Mouse (Mus musculus) adipocyte (in vitro differentiated cells): ENCODE measurements at regions not wholly inside any gene's neighbourhood (a gene's known extent, or its start where the extent isn't known, plus 50 kb on each side); places are given as distances from the start of the nearest gene placed in this dataset.
"Not testable (repeated sequence)": the region's sequence is repeated elsewhere in the genome, so short reads cannot be mapped to it uniquely, and the experiment has no call there.

Source experiments
- DNase-seq: peaks from one replicate; pipeline ENCODE4 v3.0.0-alpha.2; 2016; ENCODE audit warnings: low spot score

DNA sequence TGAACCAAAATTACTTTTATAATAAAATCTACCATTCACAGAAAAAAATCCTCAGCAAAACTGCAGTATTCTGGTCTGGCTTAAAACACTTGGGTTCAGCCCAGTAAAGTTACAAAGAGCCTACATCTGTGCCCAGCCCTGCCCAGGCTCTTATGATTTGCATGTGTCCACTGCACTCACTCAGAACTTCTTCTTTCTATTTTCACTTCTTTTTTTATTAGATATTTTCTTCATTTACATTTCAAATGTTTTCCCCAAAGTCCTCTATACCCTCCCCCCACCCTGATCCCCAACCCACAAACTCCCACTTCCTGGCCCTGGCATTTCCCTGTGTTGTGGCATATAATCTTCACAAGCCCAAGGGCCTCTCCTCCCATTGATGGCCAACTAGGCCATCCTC is 1442.4 kb upstream of the Tacstd2 start:
- no peak for DNase-seq

DNA sequence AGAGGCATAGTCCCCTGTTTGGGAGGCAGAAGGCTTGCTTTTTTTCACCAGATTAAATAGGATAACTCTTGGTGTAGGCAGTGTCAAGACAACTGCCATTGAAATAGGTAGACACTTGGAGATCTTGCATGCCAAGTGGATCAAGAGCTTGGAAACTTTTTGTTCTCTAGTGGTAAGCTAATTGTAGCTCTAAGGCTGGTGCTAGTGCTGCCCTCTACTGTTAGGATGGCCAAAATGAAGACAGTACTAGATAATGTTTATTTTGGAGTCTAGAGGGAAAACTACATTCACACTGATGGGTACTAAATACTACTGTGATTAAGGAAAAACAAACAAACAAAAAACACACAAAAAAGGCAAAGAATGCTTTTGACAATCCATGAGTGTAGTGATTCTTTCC is 1428.4 kb upstream of the Tacstd2 start:
- DNase-seq: no peak

DNA sequence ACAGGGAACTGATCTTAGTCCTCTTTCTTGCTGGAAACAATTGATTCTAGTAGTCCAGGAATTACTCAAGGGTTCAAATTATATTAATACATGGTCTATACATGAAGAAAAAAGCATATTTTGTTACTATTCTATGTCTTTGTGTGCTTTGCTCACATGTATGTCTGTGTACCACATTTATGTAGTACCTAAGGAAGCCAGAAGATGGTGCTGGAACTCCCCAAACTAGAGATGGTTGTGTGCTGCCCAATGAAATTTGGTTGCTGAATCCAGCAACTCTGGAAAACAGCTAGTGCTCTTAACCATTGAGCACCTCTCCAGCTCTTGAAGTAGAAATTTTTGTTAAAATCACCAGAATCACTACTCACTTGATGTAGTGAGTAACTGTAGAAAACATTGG is 1402.5 kb upstream of the Tacstd2 start:
- DNase-seq: not testable (repeated sequence)

DNA sequence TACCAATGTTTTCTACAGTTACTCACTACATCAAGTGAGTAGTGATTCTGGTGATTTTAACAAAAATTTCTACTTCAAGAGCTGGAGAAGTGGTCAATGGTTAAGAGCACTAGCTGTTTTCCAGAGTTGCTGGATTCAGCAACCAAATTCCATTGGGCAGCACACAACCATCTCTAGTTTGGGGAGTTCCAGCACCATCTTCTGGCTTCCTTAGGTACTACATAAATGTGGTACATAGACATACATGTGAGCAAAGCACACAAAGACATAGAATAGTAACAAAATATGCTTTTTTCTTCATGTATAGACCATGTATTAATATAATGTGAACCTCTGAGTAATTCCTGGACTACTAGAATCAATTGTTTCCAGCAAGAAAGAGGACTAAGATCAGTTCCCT is 1396.3 kb upstream of the Tacstd2 start:
- not testable (repeated sequence) for DNase-seq

DNA sequence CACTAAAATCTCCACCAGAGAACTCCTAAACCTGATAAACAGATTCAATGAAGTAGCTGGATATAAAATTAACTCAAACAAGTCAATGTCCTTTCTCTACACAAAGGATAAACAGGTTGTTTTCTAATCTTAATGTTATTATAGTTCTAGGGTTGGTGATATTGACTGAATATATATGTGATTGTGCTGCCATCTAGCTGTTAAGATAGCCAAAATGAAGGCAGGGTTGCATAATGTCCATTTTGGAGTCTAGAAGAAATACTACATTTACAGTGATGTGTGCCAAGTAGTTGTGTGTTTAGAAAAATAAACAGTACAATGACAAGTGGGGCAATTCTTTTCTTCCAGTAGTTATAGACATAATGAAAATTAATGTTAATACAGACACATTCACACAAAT is 1379.9 kb upstream of the Tacstd2 start:
- DNase-seq: peak; percentile 4

DNA sequence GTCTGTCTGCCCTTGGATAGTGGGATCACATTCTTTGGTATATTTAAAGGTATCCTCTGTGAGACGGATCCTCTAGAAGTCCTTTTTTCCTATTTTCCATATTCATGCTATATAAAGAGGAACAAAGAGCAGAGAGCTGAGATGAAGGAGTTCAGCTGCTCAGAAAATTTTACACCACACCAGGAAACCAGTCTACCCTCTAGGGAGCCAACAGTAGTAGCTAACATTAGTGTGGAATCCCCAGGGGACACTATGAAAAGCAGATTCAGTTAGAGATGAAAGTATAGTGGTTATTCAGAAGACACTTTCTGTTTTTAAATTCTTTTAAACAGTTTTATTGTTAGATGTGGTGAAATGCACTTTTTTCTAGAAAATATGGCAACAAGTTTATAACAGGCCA is 1348.5 kb upstream of the Tacstd2 start:
- DNase-seq: no peak

DNA sequence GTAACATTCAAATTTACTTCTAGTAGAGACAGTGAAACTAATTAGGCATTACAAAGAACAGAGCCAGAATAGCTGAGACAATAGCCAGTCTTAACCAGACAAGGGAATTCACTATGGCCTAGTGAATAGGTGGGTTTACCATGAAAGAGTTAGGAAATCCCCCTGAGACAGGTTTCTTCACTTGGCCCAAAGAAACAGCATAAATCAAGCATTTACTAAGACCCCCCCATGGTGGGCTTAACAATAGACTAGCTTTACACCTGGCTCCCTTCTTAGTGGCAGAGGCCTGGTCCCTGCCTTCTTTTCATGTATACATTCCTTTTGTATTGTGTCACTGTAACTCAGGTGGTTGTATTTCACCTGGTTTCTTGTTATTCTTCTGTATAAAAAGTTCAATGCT is 1317.2 kb upstream of the Tacstd2 start:
- DNase-seq: not testable (repeated sequence)

DNA sequence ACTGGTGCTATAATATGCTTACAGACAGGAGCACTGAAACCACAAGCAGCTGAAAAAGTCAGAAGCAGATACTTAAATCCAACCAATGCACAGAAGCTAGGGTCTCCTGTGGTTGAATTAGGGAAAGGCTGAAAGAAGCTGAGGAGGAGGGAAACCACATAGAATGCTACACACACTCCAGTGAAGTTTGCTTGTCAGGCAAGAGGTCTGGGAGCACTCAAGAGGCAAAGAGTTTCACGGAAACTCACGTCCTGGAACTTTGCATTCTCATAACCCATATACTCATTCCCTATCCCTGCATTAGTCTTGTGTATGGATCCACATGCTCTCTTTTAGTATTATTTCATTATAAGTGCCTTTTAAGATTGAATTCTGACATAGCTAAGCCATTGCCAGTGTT is 1316.7 kb upstream of the Tacstd2 start:
- no peak for DNase-seq

DNA sequence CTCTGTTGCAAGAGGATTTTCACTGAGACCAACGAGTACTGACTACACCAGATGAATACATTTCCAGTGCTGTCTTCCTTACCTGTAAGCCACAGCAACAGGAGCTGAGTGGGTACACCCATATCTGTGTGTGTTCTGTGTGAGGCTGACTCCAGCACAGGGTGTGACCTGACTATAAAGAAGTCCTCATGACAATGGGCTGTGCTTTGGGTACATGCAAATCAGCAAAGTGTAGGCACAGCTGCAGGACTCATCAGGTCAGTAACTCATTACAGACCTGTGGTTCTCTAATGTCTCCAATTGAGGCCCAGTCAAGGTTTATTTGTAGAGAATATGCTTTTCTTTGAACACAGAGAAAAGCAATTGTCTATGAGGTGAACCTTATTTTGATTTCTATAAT is 1299.6 kb upstream of the Tacstd2 start:
- DNase-seq: no peak

DNA sequence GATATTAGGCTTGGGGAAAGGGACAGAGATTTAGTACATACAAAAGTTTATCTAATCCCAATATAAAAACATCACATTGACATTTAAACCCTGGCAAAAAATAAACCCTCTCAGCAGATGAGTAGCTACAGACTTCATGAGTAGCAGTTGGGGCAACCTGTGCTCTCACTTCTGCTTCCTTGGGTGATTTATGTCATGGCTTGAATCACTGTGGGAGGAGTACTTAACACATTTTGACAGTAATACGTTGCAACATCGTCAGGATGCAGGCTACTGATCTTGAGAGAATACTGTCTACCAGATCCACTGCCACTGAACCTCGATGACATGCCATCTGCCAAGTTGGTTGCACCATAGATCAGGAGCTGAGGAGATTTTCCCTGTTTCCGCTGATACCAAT is 1299.0 kb upstream of the Tacstd2 start:
- no peak for DNase-seq

DNA sequence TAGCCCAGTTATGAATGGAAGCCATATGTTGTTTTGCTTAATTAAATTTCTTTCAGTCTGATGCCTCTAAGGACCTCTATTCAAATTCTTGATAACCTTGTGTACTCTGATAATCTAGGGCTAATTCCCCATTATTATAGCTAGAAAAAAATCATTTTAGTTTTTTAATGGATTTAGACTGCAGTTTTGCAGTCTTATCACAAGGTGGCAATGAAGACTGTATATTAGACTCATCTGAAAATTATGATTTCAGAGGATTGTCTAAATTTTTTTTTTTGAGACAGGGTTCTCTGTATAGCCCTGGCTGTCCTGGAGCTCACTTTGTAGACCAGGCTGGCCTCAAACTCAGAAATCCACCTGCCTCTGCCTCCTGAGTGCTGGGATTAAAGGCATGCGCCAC is 1292.9 kb upstream of the Tacstd2 start:
- not testable (repeated sequence) for DNase-seq

DNA sequence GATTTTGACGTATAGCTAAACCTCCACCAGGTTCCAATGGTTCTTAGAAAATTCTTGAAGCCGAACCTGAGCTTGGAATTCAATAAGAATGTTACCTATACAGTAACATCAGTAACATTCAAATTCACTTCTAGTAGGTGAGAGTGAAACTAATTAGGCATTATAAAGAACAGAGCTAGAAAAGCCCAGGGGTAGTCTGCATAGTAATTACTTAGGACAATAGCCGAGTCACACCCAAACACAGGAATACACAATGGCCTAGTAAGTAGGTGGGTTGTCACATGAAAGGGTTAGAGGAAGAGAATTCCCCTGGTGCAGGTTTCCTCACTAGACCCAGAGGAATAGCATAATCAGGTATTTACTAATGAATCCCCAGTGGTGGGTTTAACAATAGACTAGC is 1277.8 kb upstream of the Tacstd2 start:
- DNase-seq: no peak

DNA sequence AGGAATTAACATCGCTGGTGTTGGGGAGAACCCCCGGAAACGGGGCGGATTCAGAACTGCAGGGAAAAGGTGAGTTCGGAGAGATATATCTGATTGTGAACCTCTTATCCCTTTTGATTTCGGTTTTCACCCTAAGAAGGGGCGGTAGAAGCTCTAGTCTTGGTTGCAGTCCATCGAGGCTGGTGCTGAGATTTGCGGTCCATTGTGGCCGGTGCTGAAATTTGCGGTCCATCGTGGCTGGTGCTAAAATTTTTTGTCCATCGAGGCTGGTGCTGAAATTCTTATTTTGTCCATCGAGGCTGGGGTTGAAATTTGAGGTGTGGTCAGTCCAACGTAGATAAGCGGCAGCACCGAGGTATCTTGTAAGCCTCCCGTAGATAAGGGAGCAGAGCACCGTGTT is 1263.6 kb upstream of the Tacstd2 start:
- DNase-seq: not testable (repeated sequence)

DNA sequence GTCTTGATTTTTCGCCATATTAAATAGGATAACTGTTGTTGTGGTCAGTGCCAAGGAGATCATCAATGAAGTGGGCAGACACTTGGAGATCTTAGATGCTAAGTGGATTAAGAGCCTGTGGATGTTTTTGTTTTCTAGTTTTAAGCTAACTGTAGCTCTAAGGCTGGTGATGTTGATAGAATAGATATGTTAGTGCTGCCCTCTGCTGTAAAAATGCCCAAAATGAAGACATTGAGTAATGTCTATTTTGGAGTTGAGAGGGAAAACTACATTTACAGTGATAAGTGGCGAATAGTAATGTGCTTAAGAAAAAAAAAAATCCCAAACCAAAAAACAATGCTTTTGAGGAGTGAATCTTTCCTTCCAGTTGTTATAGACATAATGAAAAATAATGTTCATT is 1235.9 kb upstream of the Tacstd2 start:
- DNase-seq: no peak

DNA sequence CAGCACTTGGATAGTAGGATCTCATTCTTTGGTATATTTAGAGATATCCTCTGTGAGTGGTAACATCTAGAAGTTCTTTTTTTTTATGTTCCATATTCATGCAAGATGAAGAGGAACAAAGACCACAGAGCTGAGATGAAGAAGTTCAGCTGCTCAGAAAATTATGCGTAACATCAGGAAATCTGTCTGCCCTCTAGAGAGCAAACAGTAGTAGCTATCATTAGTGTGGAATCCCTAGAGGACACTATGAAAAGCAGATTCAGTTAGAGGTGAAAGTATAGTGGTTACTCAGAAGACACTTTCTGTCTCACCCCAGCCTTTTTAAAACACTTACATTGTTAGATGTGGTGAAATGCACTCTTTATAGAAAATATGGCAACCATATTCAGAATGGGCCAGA is 1214.9 kb upstream of the Tacstd2 start:
- DNase-seq: no peak

DNA sequence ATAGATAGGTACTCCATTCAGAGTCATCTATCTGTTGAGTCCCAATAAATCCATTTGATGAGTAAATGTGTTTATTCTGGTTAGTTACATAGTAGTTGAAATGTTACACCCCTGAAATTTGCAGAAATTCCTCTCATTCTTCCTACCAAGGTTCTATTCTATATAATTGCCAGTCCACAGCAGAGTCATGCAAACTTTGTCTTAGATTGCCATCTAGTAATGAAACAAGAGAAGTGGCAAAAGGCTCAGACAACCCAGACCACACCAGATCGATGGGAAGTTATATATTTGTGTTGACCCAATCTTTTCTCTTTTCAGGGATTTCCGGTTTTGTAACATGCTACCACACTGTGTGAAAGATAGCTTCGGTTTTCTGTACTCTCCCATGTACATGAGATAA is 1214.1 kb upstream of the Tacstd2 start:
- DNase-seq: no peak

DNA sequence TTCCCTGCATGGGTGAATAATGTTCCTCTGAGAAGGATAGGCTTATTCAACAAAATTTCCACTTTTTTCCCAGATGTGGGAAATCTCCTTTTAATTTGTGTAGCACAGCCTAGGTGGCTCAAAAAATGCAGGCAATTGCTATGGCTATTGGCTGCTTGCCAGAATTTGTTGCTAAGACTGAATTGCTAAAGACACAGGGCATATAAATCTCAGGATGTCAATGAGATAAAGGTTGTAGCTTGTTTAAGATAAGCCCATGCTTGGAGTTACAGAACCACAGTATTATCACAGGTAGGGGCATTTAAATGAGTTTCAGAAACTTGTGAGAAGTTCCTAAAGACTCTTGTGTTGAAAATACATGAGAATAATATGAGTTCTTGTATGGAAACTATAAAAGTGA is 1203.0 kb upstream of the Tacstd2 start:
- no peak for DNase-seq

DNA sequence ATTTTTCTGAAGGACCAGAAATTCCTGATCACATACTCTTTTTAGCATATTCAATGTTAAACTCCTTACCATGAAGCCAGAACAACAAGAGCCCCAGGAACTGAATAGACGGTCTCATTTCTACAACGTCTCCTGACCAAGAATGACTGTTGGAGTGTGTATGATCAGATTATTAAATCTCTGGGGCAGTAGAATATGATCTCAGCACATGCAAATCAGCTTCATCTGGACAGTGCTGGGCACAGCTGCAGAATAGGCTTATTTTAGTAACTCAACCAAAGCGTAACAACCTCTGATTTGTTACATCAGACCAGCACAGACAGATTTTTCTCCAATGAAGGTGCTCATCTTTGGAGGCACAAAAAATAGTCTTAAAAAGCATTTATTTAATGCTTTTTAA is 1201.1 kb upstream of the Tacstd2 start:
- no peak for DNase-seq

DNA sequence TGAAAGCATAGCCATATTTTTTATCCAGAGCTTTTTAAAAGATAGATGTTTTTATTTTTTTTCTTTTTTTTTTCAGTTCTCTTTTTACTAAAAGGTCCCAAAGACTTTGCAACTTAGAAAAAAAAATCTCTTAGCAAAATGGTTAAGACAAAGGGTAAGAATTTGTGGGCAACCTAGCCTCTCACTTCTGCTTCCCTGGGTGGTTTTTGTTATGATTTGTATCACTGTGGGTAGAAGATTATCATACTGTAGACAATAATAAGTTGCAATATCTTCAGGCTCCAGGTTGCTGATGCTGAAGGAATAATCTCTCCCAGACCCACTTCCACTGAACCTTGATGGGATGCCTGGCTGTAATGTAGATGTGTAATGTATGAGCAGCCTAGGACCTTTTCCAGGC is 1200.5 kb upstream of the Tacstd2 start:
- no peak for DNase-seq

DNA sequence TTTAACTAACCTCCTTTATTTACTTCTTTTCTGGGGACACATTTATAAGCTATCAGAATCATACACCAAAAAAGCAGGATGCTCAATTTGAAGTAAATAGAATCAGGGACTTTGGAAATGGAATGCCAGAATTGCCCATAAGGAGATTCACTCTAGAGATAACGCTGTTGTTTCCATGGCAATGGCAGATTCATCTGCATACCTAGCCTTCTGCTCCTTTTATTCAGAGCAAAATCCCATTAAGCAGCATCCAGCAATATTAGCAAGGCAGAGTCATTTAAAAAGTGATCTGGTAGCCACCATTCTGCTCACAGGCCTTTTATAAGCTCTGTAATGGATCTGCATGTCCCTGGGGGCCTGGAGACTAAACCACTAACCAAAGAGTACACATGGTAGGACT is 1175.5 kb upstream of the Tacstd2 start:
- DNase-seq: not testable (repeated sequence)

DNA sequence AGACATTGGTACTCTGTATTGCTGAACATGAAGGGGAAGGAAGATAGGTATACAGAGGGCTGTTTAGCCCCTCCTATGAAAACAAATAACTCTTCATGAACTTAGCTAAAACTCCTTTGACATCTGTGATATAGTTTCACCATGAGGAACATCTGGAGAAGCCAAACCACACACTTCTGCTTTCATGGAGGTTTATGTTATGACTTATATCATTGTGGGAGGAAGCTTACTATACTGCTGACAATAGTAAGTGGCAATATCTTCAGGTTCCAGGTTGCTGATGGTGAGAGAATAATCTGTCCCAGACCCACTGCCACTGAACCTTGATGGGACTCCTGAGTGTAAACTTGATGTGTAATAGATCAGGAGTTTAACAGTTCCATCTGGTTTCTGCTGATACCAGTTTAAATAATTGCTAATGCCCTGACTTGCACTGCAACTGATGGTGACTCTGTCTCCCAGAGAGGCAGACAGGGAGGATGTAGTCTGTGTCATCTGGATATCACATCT is 1168.8 kb upstream of the Tacstd2 start:
- not testable (repeated sequence) for DNase-seq

DNA sequence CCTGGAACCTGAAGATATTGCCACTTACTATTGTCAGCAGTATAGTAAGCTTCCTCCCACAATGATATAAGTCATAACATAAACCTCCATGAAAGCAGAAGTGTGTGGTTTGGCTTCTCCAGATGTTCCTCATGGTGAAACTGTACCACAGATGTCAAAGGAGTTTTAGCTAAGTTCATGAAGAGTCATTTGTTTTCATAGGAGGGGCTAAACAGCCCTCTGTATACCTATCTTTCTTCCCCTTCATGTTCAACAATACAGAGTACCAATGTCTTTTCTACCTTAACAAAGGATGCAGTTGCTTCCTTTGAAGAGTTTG is 1145.2 kb upstream of the Tacstd2 start:
- not testable (repeated sequence) for DNase-seq

DNA sequence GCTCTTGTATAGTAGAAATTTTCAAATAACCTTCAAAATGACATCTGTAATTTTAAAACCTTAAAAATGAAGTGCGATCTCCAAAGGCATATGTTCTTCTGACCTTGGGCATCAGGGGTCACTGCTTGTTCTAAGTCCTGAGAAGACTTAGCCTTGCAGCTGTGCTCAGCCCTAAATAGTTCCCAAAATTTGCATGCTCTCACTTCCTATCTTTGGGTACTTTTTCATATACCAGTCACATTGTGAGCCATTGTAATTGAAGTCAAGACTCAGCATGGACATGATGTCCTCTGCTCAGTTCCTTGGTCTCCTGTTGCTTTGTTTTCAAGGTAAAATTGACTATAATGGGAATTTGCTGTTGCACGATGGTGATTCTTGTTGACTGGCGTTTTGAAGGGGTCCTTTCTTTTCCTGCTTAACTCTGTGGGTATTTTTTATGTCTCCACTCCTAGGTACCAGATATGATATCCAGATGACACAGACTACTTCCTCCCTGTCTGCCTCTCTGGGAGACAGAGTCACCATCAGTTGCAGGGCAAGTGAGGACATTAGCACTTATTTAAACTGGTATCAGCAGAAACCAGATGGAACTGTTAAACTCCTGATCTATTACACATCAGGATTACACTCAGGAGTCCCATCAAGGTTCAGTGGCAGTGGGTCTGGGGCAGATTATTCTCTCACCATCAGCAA is 1144.6 kb upstream of the Tacstd2 start:
- no peak for DNase-seq

DNA sequence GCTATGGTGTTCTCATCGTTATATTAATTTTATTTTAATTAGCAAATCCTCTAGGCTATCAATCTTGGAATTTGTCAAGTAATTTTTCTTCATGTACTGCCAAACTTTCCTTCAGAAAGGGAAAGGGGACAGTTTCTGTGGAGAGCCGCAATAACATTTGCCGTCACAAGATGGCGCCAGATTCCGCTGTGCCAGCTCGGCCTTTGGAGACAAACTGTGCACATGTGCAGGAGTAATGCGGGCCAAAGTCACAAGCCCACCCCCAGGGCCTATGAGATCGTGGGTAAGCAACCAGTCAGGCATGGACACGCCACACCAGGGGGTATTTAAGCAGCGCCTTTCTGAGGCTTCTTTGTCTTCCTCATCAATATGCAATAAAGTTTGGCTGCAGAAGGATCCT is 1132.8 kb upstream of the Tacstd2 start:
- not testable (repeated sequence) for DNase-seq

DNA sequence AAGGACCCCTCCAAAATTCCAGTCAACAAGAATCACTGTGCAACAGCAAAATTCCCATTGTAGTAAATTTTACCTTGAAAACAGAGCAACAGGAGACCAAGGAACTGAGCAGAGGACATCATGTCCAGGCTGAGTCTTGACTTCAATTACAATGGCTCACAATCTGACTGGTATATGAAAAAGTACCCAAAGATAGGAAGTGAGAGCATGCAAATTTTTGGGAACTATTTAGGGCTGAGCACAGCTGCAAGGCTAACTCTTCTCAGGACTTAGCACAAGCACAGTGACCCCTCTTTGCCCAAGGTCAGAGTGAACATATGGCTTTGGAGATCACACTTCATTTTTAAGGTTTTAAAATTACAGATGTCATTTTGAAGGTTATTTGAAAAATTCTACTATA is 1096.7 kb upstream of the Tacstd2 start:
- DNase-seq: not testable (repeated sequence)
